Mouse (Mus musculus) brown adipose tissue, adult 24 weeks (tissue): ENCODE data around the gene Btbd1. TPM values are rescaled to one million over a fixed set of nuclear protein-coding genes. Genes with fewer than 3 reads are reported as not detected.

Experiments
- H3K27ac ChIP-seq: fragments of 200-500 bp; replicated peaks from 2 replicates; pipeline ENCODE4 v1.5.1; 2012; ENCODE audit warnings: low read depth, mild to moderate bottlenecking, low read length
- H3K4me1 ChIP-seq: fragments of 200-500 bp; 2 replicates; pipeline ENCODE4 v1.6.1; 2012; ENCODE audit warnings: low read length, mixed read lengths; ENCODE audit not compliant: control insufficient read depth, insufficient read depth, insufficient read length
- H3K4me3 ChIP-seq: fragments of 200-500 bp; 2 replicates; pipeline ENCODE4 v1.5.1; 2012; ENCODE audit warnings: low read depth, mild to moderate bottlenecking, low read length, moderate library complexity; ENCODE audit not compliant: insufficient read depth
- polyA plus RNA-seq: library from polyadenylated mRNA; stranded (reverse); fragments of >200 nt; gene quantifications from 2 replicates; pipeline ENCODE4 v1.2.4, GENCODE M21; 2012; ENCODE audit not compliant: missing spikeins, insufficient read depth, insufficient read length

The Btbd1 gene
- polyA plus RNA-seq, 1 experiment, result 285 TPM

DNA sequence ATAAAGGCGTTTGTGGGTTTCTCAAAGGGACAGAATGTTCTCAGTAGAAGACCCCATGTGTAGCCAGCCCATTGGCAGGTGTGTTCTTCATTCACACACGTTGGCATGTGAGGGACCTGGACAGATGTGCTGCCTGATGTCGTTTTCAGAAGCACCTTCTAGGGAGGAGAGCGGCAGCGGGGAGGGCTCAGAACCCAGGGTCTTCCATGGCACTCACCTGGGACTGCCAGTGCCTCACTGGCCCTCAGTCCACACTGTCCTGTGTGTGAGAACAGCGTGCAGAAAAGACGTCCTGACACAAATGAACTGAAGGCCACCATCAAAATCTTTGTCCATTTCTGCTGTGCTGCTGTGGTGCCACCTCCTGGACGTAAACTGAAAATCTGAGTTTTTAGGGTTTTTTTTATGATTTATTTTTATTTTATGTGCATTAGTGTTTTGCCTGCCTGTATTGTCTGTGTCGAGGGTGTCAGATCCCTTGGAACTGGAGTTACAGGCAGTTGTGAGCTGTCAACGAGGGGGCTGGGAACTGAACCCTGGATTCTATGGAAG is 51.5 kb downstream of the Btbd1 start:
- H3K4me3 ChIP-seq, result no peak overlapping the region
- H3K27ac ChIP-seq, result no peak overlapping the region

DNA sequence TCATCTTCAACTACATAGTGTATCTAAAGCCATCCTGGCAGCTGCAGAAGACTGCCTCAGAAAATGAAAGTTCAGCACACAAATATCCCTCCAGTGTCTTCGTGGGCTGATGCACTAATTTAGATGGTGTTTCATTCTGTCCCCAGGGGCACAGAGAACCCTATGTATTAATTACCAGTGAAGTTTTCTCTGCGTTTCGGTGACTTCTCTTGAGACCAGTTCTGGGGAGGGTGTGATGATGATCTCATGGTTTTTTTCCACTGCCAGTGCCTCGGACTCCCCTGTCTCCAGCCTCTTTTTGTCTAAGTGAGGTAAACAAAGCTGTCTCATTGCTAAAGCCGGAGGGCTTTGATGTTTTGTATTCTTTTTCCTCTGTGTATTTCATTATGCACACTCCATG is 53.9 kb downstream of the Btbd1 start:
- 0 out of 2 replicates have a peak, but pooled peaks cover 2% of the 10 kb centered on the region for H3K4me1 ChIP-seq

More for the DNA sequence above, 51.5 kb downstream of the Btbd1 start:
- 0 out of 2 replicates have a peak, but pooled peaks cover under 1% of the 10 kb centered on the region for H3K4me1 ChIP-seq

DNA sequence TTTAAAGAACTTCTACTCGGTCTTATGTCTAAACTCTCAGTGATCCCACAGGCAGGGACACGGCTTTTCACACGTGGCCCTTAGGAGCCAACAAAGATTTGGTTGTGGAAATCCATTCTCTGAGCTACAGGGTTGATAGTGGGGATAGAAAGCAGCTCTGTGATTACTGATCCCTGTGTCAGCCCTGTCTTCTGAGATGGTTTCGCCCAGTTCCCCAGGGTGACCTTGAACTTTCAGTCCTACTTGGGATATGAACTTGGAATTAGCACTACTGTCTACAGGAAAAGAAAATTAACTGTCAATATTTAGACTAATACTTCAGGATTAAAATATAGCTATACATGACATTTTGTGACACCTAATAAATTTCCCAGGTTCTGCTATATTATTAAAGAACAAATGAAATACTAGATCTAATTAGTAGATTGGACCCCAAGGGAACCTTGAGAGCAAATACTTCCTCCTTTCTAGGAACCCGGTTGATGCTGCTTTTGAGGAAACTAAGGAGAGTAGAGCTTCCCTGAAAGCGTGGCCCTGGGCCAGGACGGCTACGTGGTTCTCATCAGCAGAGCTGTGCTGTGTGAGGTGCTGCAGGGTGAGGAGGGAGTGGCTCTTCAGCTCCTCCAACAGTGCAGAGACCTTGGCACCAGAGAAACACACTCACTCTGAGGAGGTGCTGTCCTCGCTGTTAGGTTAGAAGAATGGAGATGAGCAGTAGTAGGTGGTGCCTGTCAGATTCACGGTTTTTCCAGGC is 56.3 kb downstream of the Btbd1 start:
- no peak overlapping the region for H3K4me3 ChIP-seq
- 0 out of 2 replicates have a peak, but pooled peaks cover 2% of the 10 kb centered on the region for H3K4me1 ChIP-seq
- H3K27ac ChIP-seq, result no peak overlapping the region

More for the DNA sequence above, 53.9 kb downstream of the Btbd1 start:
- H3K27ac ChIP-seq, result no peak overlapping the region
- no peak overlapping the region for H3K4me3 ChIP-seq

DNA sequence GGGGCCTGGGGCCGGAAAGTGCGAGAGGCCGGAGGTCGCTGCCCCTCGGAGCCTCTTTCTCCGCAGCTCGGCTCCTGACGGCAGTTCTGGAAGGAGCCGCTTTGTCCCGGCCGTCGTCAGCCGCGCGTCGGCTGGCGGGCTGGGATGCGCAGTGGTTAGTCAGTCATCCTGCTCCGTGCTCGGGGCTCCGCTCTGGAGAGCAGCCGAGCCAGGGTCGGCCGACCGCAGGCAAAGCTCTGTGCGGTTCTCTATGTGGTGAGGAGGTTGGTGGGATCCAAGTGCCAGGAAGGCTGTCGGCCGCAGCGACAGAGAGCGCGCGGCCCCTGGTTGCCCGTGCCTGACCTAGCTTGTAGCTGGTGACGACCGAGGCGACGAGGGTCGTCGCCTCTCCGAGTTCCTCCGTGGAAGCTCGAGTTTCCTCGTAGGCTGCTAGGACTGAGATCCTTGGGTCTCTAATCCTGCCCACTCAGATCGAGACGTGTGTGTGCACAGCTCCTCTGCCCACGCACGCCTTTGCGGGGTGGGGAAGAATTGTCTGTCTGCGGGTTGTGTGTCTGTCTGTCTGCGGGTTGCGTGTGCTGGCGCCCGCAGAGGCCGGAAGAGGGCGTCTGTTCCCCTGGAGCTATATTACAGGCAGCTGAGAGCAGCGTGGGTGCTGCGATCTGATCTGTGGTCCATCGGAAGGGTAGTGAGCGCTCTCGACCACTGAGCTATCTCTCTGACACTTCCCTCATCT is 66.0 kb downstream of the Btbd1 start:
- peak overlapping the region; percentile 83 for H3K4me3 ChIP-seq
- peaks cover 2% of the 10 kb centered on the region; the same call in 1 of the 2 replicates for H3K4me1 ChIP-seq
- H3K27ac ChIP-seq, result peak overlapping the region; percentile 38; the same call in 1 of the 2 replicates

GRCm38 (mm10) chr7:81762180-81763109 is 66.8 kb downstream of the Btbd1 start, which contains the start of gene Ramac:
Gene Ramac, plus strand, starts transcription at chr7:81762925.
- Histone ChIP-seq H3K27ac (peak within 1 kb of the TSS; percentile 38; the same call in 1 of the 2 replicates), H3K4me3 (peak within 1 kb of the TSS; percentile 83), H3K4me1 (peaks cover 2% of the 10 kb centered on the region; the same call in 1 of the 2 replicates)

- Histone ChIP-seq H3K4me1 (no peaks in the 10 kb centered on the region), H3K27ac (no peak overlapping the region), H3K4me3 (no peak overlapping the region)
Measured at GRCm38 (mm10) chr7:81747956-81748355, 81.3 kb downstream of the Btbd1 start.

DNA sequence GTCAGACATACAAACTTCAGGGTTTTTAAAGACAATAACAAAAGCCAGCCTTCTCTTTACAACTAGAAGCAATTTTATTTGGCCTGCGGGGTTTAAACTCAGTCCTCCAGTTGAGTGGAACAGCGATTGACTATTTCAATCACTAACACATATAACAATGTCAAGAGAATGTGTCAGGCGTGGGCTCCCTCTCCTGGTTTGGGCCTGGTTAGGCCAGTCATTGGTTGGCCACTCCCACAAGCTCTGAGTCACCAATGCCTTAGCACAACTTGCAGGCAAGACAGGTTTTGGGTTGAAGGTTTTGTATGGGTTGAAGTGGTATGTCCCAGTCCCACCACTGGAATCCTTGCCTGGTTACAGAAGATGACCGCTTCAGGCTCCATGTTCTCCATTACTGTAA is 85.1 kb downstream of the Btbd1 start:
- Histone ChIP-seq H3K4me3 (no peak overlapping the region), H3K27ac (no peak overlapping the region)

More for the DNA sequence above, 85.1 kb downstream of the Btbd1 start:
- no peaks in the 10 kb centered on the region for H3K4me1 ChIP-seq

Other genes starting within 250 kb of the Btbd1 start
- gene Homer2, start 121.9 kb downstream of the Btbd1 start, polyA plus RNA-seq, result 1.0 and 1.1 TPM in 2 replicates
- gene Ramac, start 66.5 kb downstream of the Btbd1 start, polyA plus RNA-seq, result 30.5 and 35.6 TPM in 2 replicates
- gene 3110040N11Rik, start 40.0 kb downstream of the Btbd1 start, polyA plus RNA-seq, result 26.6 and 31.2 TPM in 2 replicates
- gene Gm10160, start 26.4 kb upstream of the Btbd1 start, polyA plus RNA-seq, result not detected in 2 replicates
- 21.2 and 24.4 TPM in 2 replicates for gene Tm6sf1, start 29.6 kb upstream of the Btbd1 start, polyA plus RNA-seq
- 2.6 and 3.1 TPM in 2 replicates for gene Hdgfl3, start 105.0 kb upstream of the Btbd1 start, polyA plus RNA-seq
- gene Bnc1, start 162.9 kb upstream of the Btbd1 start, polyA plus RNA-seq, result not detected in 2 replicates